Mouse (Mus musculus) liver, postnatal 0 days (tissue): ENCODE measurements around the gene Gm20532.

Experiments used
- CTCF ChIP-seq: sonication (generic); IDR thresholded peaks from 2 replicates; pipeline ENCODE4 v1.5.1; 2016; ENCODE audit warnings: antibody characterized with exemption, low read depth
- EP300 ChIP-seq: IDR thresholded peaks from 2 replicates; pipeline ENCODE4 v1.6.1; 2016; ENCODE audit warnings: antibody characterized with exemption, low read depth, mild to moderate bottlenecking

DNA sequence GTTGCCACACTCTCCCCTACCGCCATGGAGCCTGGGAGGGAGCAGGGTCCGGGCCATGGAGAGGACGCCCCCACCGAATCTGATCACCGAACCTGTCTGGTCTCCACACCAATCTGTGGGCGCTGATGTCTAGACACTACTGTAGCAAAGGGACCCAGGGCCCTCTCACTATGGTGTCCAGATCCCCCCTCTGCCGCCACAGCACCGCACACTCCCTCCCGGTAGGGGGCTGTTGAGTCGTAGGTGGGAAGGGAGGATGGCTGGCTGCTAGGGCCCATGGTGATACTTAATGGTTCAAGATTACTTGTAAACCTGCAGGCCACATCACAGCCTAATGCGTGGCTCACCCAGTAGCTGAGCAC, 586 bp downstream of the Gm20532 start:
- TF ChIP-seq EP300 (no peak), CTCF (no peak; the same call in 1 of the 2 replicates)
